Comparison of ENCODE assay signal across 10 mouse cellular contexts in genomic region chr13:111984081-111984574, GRCm38 (mm10).
A peak's percentile ranks its signal among the peaks of the same experiment; 100 is the strongest.
DNase-seq lines count a peak whose midpoint lies in the region; ATAC-seq and TF ChIP-seq lines count a peak whose summit lies in the region.
"Had no signal": no experiment of that assay in that cellular context is flagged by ENCODE, and none has a peak within 500 bp of the region (broad histone marks: within the 10 kb centered on the region; RNA-seq: fewer than 3 reads in every experiment).

No protein-coding gene starts in this region.

- peaks cover 14% of the 10 kb centered on the region; the same call in 1 of the 2 replicates for H3K27me3 ChIP-seq in embryonic facial prominence, embryonic 10.5 days (replicated peaks; ENCODE audit: low read depth, poor library complexity, severe bottlenecking)
- no peaks in the 10 kb centered on the region for H3K27me3 ChIP-seq in forebrain, embryonic 15.5 days

- peak; percentile 31 for DNase-seq in kidney, adult 9 months
- no peak for DNase-seq in kidney, adult 11 months
- peak; percentile 62 for DNase-seq in A20 (ENCODE audit: low read depth, low spot score)
- DNase-seq in brain, embryonic 14.5 days (ENCODE audit: low read depth) = peak; percentile 48
- DNase-seq in cerebellum, postnatal 25 days = no peak
- no peak for DNase-seq in embryonic facial prominence, embryonic 10.5 days (ENCODE audit: low spot score)
- DNase-seq: adrenal gland, adult 2 months had no signal

- H3K4me1 ChIP-seq in embryonic facial prominence, embryonic 10.5 days = peaks cover 38% of the 10 kb centered on the region
- H3K4me1 ChIP-seq in forebrain, embryonic 15.5 days = peaks cover 16% of the 10 kb centered on the region

- no peak overlapping the region for H3K4me2 ChIP-seq in forebrain, embryonic 15.5 days (replicated peaks)

- no peak overlapping the region for H3K27ac ChIP-seq in embryonic facial prominence, embryonic 10.5 days (replicated peaks)
- H3K27ac ChIP-seq in forebrain, embryonic 15.5 days (replicated peaks) = no peak overlapping the region
- H3K27ac ChIP-seq: limb, embryonic 10.5 days had no signal

- no peak for TF ChIP-seq CTCF in brain, embryonic 14.5 days (IDR thresholded peaks at IDR 0.05; ENCODE audit: borderline replicate concordance, extremely low read depth, insufficient read depth, insufficient read length)

- no peaks in the 10 kb centered on the region for H3K9me3 ChIP-seq in embryonic facial prominence, embryonic 10.5 days
- H3K9me3 ChIP-seq in forebrain, embryonic 15.5 days = no peaks in the 10 kb centered on the region
- H3K9me3 ChIP-seq: limb, embryonic 10.5 days had no signal

- H3K4me3 ChIP-seq in embryonic facial prominence, embryonic 10.5 days = no peak overlapping the region
- no peak overlapping the region for H3K4me3 ChIP-seq in forebrain, embryonic 15.5 days
- H3K4me3 ChIP-seq: limb, embryonic 10.5 days had no signal

- H3K36me3 ChIP-seq in embryonic facial prominence, embryonic 10.5 days (replicated peaks) = no peaks in the 10 kb centered on the region
- H3K36me3 ChIP-seq in forebrain, embryonic 15.5 days = no peaks in the 10 kb centered on the region
- H3K36me3 ChIP-seq: limb, embryonic 10.5 days had no signal

- peak; percentile 79 for ATAC-seq in neutrophil, adult 5-6 weeks (ENCODE audit: extremely low read depth, insufficient number of reproducible peaks, low FRiP score, poor library complexity, severe bottlenecking)
- no peak for ATAC-seq in forebrain, embryonic 15.5 days (replicated peaks)

- 80% methylated on average over 10 of the region's 10 CpGs for WGBS in embryonic facial prominence, embryonic 10.5 days
- WGBS in forebrain, embryonic 15.5 days = 80% methylated on average over 10 of the region's 10 CpGs

- no peak for TF ChIP-seq POLR2A in brain, embryonic 14.5 days (IDR thresholded peaks at IDR 0.05; ENCODE audit: borderline replicate concordance, extremely low read depth, insufficient read depth, insufficient read length, poor library complexity, severe bottlenecking)

- H3K9ac ChIP-seq in forebrain, embryonic 15.5 days (replicated peaks) = no peak overlapping the region

Comparison
In these comparisons a context has a peak if more than half of its experiments do, and no peak if none do; other contexts are left out.
1. DNase-seq: peak in kidney, adult 9 months (single experiment), A20 (single experiment) and brain, embryonic 14.5 days (single experiment); none in kidney, adult 11 months (single experiment), cerebellum, postnatal 25 days (0 of 2) and embryonic facial prominence, embryonic 10.5 days (single experiment).